Mouse (Mus musculus) granulocyte monocyte progenitor cell, adult 5-6 weeks (primary cell): ENCODE measurements at regions not wholly inside any gene's neighbourhood (a gene's known extent, or its start where the extent isn't known, plus 50 kb on each side); places are given as distances from the start of the nearest gene placed in this dataset.

Source experiments
- ATAC-seq: replicated peaks from 2 replicates; pipeline ENCODE4 v1.8.0; 2016; ENCODE audit warnings: mild to moderate bottlenecking, moderate TSS enrichment, inconsistent platforms; ENCODE audit not compliant: poor library complexity, severe bottlenecking

DNA sequence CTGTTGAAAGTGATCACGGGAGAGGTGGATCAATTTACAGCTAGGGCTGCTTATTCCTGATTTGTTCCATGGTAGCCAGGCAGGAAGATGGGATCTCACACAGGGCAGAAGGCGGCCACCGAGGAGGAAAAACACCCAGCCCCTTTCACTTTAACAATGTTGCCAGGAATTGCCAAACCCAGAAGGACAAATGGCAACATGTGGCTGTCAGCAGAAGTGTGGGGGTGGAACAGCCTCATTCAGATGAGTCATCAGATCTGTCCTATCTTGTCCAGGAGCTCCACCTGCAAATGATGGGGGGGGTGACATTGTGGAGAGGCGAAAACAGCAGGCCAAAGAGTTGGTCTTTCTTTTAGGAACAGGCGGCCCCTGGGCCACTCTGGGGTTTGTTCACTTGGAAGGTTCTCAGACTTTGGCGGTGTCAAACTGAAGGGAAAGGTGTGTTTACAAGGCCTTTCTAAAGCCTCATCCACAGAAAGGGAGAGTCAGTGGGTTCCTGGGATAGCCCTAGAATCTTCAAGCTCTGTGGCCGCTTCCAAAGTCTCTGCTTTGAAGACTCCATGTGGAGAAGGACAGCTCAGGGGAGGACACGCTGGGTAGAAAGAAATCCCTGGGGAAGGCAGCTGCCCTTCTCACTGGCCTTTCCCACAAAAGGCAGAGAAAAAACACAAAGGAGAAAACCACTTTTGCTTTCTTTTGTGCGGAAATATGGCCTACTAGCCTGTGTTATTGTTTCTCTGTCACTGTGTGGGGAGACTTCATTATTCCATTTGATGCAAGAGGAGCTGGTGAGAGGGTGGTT, 111.7 kb upstream of the Pgrmc2 start:
- no peak for ATAC-seq

DNA sequence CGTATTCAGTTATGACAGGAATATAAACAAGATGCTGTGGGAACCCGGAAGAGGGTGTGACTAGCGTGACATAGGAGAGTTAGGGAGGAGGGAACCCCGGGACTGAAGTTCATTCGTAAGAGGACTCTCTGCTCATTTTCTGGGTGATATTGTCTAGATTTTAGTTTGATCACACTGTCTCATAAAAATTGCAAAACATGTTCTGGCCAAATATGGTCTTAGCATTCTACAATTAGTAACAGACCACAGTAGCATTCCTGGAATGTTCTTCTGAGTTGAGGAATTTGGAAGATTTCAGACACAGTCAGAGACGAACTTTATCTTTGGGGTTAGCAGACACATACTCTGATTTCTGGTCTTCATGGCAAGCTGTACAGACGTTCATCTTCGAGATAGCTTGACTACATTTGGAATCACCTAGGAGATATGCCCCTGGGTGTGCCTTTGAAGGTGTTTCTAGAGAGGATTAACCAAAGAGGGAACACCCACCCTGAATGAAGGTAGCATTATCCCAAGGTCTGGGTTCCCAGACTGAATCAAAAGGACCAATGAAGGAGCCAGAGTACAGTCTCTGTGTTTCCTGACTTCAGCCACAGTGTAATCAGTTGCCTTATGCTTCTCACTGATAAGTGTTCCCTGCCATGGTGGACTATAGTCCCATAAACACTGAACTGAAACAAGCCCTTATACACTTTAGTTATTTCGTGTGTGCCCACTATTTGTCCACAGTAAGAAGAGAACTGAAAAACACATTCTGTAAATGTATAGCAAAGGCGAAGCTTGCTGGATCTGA, 102.7 kb upstream of the Pgrmc2 start:
- ATAC-seq, result no peak

DNA sequence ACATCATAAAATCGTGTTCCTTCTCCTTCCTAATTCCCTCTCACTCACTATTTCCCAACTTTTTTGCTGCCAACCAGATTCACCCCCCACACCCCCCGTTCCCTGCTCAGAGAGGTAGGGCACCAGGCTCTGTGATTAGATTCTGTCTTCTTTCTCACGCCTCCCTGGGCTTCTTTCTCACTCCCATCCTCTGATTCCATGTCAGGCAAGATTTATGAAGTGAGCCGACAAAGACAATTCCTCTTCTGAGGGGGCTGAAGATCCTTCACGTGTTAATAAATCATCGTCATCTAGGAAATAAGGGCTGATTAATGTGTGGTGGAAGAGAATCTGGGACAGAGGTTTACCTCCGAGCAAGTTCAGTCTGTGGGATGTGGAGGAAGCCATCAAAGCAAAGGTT, 101.5 kb upstream of the Pgrmc2 start:
- ATAC-seq, result no peak

DNA sequence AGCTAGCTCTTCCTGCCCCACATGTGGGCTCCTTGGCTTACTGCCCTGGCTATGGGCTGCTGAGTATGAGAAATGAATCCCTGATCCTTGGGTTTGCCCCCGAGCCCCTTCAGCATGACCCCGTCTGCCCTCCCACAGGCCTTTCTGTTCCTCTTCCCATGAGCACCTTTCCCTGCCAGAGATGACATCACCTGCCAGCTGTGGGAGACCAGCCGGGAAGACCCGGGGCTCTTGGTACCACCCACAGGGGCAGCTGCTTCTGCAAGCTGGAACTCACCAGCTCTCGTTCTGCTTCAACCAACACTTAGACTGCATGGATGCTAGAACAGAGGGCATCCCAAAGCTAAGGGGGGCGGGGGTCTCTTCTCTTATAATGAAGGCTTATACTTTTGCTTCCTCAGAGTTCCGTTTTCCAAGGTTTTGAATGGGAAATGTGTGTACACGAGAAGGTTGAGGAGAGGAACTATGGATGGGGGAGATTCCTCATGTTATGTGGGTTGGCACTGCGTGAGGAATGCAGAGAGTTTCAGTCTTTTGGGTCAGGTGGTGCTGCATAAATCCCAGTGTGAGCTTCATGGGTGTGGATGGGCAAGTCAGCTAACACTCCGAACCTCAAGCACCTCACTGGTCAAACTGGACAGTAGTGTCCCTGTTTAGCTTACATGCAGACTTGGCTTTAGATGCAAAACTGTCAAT, 100.2 kb upstream of the Pgrmc2 start:
- ATAC-seq, result no peak

DNA sequence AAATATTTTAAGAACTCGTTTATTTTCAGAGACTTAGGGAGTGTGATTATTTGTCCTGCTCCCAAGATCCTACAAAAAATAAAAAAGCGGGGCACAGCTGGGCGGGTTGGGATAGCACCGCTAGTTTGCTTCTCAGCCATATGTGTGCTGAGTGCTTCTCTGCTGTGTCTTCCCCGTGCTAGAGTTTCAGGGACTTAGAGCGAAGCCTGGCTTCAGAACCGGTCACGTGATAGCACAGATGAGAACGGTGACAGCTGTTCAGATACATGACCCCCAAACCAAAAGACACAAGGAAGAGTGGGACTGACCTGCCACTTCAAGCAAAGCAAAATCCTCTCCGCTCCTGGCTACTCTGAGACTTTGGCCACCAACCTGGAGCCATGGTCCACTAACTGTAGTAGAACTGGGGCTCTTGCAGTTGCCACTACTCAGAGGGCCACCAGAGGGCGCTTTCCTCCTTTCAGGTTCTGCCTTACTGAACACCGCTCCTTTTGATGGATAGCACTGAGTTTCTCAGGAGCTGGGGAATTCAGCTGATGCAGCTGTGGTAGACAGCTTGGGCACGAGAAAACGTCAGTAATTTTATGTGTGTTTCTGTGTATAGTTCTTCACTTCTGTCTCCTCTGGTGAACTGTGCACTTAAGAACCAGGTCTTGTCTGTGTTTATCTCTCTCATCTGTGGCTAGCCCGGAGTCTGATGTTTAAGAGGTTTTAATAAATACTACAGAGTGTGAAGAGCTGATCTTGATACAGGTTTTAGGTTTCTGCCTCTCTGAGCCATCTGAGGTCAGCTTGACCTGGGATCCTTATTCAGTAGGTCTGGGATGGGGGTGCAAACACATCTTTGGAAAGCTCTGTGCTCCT, 99.4 kb upstream of the Pgrmc2 start:
- ATAC-seq, result peak; percentile 65

DNA sequence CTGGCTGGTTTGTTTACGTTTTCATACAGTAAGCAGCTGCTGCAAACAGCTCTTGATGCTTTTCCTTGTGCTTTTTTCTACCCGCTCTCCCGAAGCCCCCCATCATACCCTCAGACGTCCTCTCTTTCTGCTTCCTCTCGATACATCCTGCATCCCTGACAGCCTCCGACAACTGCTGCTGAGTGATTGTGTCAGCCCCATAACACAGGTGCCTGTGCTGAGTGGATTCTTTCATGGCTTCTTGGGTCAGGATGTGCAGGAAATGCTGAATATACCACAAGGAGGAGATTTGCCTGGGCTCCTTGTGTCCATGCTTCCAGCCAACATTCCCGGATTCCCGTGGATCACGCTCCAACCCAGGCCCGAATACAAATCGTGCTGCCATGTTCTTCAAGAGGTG, 98.6 kb upstream of the Pgrmc2 start:
- peak; percentile 4 for ATAC-seq

DNA sequence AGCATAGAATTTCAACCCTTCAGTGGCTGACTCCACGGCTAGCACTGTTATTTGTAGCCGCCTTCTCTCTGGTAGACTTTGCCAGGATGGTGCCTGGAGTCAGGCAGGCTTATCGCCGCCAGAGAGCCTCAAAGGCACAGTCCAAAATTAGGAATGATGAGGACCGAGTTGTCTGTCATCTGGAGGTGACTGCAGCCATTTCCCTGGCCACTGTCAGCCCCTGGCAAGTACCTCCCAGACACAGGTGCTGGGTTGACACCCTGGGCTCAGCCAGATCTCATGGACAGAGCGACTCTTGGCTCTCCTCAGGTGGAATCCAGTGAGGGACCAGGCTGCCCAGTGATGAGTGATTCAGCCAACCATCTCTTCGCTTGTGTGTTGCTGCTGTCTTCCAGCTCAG, 98.1 kb upstream of the Pgrmc2 start:
- ATAC-seq, result no peak

DNA sequence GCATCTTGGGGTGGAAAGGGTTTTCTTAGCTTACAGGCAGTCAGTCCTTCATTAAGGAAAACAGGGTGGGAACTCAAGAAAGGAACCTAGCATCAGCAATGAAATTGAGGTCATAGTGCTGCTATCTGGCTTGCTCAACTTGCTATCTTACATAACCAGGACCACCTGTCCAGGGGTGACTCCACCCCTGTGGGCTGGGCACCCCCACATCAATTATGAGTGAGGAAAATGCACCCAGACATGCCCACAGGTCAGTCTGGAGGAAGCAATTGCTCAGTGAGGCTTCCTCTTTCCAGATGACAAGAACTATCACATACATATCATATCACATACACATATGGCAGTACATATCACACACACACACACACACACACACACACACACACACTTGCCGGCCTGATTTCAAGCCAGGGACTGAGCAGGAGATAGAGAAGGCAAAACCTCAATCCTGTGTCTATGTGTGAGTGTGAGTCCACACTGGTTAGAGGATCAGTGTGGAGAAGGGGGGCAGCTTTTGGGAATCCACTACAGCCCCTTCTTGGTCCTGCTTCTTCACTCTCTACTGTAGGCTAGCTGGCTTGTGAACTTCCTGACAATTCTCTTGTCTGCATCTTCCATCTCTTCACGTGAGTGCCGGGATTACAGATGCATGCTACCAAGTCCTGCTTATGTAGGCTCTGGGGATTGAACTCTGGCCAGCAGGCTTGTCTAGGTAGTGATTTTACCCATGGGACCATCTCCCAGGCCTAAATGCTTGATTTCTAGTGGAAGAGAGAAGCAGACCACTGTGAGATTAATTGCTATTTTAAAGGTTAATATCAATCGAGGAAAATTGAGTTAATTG, 96.4 kb upstream of the Pgrmc2 start:
- peak; percentile 82 for ATAC-seq

DNA sequence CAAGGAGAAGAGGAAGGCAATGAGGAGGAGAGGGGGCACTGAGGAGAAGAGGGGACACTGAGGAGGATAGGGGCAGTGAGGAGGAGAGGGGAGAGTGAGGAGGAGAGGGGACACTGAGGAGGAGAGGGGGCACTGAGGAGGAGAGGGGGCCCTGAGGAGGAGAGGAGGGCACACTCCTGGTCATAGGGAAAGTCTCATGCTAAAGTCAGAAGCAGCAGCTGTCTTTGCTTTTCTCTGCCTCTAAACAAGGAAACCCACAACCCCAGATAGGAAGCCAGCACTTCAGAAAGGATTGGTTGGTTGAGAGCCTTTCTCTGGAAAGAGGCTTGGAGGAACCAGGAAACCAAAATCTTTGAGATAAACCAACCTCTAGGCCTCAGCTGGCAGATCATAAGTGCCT, 94.3 kb upstream of the Pgrmc2 start:
- no peak for ATAC-seq

DNA sequence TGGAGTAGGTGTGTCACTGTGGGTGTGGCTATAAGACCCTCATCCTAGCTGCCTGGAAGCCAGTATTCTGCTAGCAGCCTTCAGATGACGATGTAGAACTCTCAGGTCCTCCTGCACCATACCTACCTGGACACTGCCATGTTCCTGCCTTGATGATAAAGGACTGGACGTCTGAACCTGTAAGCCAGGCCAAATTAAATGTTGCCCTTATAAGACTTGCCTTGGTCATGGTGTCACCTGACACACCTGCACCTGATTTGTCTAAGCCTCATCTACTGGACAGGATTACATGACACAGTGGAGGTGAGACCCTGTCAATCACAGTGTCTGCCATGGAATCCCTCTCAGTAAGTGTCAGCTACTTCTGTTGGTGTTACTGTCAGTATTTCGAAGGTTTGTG, 92.5 kb upstream of the Pgrmc2 start:
- no peak for ATAC-seq

DNA sequence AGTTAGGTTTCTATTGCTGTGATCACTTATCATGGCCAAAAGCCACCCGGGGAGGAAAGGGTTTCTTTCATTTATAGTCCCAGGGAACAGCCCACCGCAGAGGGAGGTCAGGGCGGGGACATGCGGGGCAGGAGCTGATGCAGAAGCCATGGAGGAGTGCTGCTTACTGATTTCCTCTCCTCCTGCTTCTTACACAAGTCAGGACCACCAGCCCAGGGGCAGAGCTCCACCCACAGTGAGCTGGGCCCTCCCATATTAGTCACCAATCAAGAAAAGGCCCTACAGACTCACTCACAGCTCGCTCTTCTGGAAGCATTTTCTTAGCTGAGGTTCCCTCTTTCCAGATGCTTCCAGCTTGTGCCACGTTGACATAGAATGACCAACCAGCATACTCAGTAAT, 90.7 kb upstream of the Pgrmc2 start:
- no peak for ATAC-seq

DNA sequence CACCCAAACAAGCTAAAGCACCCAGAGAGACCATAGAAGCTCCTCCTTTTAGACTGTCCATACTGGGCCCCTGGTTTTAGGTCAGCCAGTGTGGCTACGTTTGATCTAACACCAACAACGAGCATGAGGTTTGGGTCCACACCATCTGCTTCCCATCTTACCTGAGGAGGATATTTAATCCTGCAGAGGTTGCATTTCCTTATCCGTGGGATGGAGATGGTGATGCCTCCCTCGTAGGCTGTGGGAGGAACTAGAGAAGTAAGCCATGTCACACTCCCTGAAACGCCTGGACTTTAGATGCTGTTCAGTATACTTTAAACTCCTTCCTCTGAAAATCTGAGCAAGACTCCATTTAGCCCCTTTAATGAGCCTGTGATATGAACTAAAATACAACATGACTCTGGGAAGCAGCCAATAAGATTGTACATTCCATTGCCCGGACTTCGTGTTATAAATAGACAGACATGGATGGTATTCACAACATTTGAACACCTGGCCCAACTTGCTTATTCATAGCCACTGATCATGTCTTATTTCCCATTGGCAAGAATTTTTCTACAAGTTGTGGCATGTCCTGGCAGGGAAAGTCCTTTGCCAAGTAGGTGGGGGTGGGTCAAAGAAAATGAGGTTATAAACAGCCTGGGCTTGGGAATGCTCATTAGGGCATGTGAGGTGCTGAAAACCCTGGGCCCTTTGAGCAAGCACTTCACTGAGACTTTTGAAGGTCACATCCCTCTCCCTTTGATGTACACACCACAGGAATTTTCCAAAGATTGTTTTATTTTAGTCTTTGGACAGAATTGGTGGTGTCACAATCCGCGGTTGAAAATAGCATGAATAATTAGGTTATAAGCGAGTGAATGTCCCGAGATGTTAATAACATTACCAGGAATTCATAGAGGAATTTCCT, 89.7 kb upstream of the Pgrmc2 start:
- no peak for ATAC-seq

DNA sequence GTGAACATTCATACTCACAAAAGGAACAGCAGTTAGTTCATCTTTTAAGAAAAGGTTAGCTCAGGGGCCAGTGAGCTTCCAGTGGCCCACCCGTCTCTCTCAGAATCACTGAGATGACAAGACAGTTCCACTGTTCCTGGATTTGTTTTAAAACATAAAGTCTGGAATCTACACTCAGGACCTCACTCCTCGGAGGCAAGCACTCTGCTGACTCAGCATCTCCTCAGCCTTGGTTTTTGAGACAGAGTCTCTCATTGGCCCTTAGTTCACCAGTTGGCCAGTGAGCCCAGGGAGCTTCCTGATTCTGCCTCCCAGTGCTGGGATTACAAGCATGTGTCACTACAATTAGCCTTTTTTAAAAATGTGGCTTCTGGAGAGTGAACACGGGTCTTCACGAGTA, 88.9 kb upstream of the Pgrmc2 start:
- no peak for ATAC-seq

DNA sequence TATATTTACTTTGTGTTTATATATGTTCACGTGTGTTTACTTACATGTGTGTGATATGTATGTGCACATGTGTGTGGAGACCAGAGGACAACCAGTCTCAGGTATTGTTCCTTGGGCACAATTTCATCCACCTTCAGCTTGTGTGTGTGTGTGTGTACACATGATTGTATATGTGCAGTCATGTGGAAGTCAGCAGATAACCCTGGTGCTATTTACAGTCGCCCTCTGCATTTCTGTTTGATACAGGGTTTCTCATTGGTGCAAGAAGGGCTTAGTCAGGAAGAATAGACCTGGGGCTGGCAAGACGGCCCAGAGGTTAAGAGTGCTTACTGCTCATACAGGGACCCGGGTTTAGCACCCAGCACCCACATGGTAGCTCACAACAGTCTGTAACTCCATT, 88.5 kb upstream of the Pgrmc2 start:
- ATAC-seq, result no peak

DNA sequence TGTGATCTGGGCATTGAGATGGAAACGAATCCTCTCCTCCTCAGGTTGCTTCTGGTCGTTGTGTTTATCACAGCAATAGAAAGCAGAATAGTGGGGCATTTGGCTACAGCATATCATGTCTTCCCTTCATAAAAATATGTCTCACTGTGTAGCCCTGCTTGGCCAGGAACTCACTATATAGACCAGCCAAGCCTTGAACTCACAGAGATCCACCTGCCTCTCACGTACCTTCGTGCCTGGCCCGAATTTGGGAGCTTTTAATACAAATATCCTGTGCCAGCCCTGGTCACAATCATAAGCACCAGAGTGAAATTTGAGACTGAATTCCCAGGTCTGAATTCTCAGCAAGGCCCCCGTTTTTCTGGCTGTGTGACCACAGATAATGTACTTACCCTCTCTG, 87.7 kb upstream of the Pgrmc2 start:
- no peak for ATAC-seq

DNA sequence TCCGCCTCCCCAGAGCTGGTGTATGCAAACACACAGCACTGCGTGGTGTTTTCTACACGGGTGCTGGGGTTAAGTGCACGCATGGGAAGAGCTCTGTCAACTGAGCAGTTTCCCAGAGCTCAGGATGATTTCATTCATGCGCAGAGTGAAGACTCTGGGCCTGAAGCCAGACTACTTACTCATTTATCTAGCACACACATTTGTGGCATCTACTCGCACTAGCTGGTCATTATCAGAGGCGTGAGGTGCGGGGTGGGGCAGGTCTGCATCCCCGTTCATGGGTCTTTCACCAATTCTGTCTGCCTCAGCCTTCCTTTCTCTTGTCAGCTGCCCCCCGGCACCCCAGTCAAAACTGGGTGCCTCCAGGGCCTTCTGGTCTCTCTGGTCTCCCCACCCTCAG, 86.6 kb upstream of the Pgrmc2 start:
- ATAC-seq, result no peak

DNA sequence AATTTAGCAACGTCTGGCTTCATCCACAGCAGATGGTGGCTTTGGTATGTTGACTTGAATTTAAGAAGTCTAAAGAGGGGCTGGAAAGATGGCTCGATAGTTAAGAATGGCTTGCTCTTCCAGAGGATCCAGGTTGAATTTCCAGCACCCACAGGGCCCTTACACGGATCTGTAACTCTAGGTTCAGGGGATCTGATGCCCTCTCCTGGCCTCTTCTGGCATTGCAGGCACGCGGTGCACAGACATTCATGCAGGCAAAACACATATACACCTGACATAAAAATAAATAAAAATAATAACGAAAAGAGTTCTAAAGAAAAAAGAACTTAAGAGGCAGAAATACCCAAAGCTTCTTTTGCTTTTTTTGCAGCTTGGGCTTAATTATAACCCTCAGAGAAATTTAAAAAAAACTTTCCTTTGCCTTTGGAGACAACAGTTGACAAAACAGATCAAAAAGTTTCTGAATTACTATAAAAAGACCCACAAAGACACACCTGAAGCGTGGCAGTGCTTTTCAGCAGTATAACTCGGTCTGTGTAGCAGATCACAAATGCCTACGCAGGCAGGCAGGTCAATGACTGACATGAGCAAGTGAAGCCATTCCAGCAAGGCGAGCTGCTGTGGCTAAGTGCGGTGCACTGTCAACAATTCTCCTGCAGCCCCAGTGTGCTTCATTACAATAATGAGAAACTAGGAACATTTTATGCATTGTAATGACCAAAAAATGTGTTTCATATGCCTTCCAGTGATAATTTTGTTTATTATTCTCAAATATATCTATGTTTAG, 85.5 kb upstream of the Pgrmc2 start:
- no peak for ATAC-seq

DNA sequence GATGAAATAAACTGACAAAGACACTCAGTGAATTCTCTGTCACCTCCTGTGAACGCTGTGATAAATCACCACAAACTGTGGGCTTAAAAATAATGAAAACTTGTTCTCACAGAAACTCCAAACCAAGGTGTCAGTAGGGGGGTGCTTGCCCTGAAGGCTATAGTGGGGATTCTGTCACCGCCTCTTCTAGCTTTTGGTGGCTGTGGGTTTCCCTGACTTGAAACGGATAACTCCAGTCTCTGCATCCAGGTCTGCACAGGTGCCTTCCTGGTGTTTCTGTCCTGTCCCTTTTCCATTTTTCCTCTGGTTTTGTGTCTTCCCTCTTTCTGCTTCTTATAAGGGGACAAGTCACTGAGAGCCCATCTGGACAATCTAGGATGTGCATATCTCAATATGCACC, 84.6 kb upstream of the Pgrmc2 start:
- ATAC-seq, result no peak
